Mouse (Mus musculus) bone marrow, adult 2 months (tissue): Measurements from ENCODE around the gene Junb.
A peak's percentile ranks its signal among the peaks of the same experiment; 100 is the strongest.

Experiments
- CTCF ChIP-seq: fragments of 200-500 bp; IDR thresholded peaks from 2 replicates; pipeline ENCODE4 v1.5.1; 2011; ENCODE audit warnings: low read length, control low read depth; ENCODE audit not compliant: control insufficient read depth, insufficient read depth
- POLR2A ChIP-seq: fragments of 200-500 bp; IDR thresholded peaks from 2 replicates; pipeline ENCODE4 v1.6.1; 2011; ENCODE audit warnings: low read depth, mild to moderate bottlenecking, control low read depth, low read length, borderline replicate concordance; ENCODE audit not compliant: control insufficient read depth

DNA sequence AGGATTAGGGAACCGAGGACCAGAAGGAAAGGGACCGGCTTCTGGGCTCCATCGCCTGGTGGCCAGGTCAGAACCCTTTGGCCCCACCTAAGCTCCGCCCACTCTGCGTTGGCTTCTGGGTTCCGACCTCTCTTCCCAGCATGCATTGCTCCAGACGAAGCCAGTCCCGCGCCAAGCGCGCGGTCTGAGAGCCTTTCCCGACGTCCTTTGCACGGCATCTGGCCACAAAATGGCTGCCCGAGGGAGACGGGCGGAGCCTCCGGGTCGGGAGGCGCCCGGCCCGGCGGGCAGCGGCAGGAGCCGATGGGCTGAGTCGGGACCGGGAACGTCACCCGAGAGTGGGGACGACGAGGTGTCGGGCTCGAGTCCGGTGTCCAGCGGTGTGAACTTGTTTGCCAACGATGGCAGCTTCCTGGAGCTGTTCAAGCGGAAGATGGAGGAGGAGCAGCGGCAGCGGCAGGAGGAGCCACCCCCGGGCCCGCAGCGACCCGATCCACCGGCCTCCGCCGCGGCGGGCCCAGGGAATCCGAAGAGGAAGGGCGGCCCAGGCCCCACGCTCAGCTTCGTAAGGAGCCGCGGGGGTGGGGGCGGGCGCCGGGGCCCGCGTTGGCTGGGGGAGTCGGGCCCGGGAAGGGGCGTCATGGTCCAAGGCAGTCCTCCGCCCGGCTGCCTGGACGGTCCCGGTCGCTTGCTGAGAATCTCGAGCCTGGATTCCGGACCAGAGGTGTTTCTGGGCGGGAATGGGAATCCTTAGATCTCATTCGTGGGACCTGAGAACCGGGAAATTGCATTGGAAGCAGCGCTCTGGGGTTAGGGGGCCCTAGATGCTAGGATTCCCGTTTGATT, 48.4 kb upstream of the Junb start, which contains the start of gene Trir:
- peak; percentile 24; the same call in 1 of the 2 replicates for TF ChIP-seq CTCF
- peak; percentile 99 for TF ChIP-seq POLR2A
